Mouse (Mus musculus) intestine, postnatal 0 days (tissue): ENCODE measurements at regions not wholly inside any gene's neighbourhood (a gene's known extent, or its start where the extent isn't known, plus 50 kb on each side); places are given as distances from the start of the nearest gene placed in this dataset.

ENCODE experiments used
- ATAC-seq: fragments of 200-750 bp; cut with Nextera tagmentation; 2 replicates; pipeline ENCODE4 v1.8.0; 2017; ENCODE audit warnings: mild to moderate bottlenecking, moderate TSS enrichment, moderate library complexity
- H3K27ac ChIP-seq: fragments of 300-500 bp; sonication (generic); 2 replicates; pipeline ENCODE4 v1.5.1; 2014; ENCODE audit warnings: mild to moderate bottlenecking, low read depth, low read length, moderate library complexity
- H3K27me3 ChIP-seq: fragments of 300-500 bp; sonication (generic); replicated peaks from 2 replicates; pipeline ENCODE4 v1.6.1; 2014; ENCODE audit warnings: low read length, mixed read lengths; ENCODE audit not compliant: control insufficient read depth, insufficient read depth
- H3K36me3 ChIP-seq: fragments of 300-500 bp; sonication (generic); 2 replicates; pipeline ENCODE4 v1.6.1; 2014; ENCODE audit warnings: mild to moderate bottlenecking, moderate library complexity; ENCODE audit not compliant: control insufficient read depth, insufficient read depth
- H3K4me1 ChIP-seq: fragments of 300-500 bp; sonication (generic); replicated peaks from 2 replicates; pipeline ENCODE4 v1.6.1; 2014; ENCODE audit warnings: antibody characterized with exemption, low read length, mixed read lengths; ENCODE audit not compliant: control insufficient read depth, insufficient read depth
- H3K4me2 ChIP-seq: fragments of 300-500 bp; sonication (generic); replicated peaks from 2 replicates; pipeline ENCODE4 v1.6.1; 2014; ENCODE audit warnings: low read depth, mild to moderate bottlenecking, moderate library complexity
- H3K4me3 ChIP-seq: fragments of 300-500 bp; sonication (generic); 2 replicates; pipeline ENCODE4 v1.5.1; 2014; ENCODE audit warnings: low read depth, low read length
- H3K9ac ChIP-seq: fragments of 300-500 bp; sonication (generic); 2 replicates; pipeline ENCODE4 v1.6.1; 2014; ENCODE audit warnings: mild to moderate bottlenecking, low read depth, low read length
- H3K9me3 ChIP-seq: fragments of 300-500 bp; sonication (generic); 2 replicates; pipeline ENCODE4 v1.6.1; 2016; ENCODE audit warnings: mixed run types; ENCODE audit not compliant: control insufficient read depth
- CTCF ChIP-seq: sonication (generic); IDR thresholded peaks from 2 replicates; pipeline ENCODE4 v1.5.1; 2016; ENCODE audit warnings: low read depth, mild to moderate bottlenecking, control low read depth, antibody characterized with exemption, moderate library complexity
- WGBS: fragments of 180-500 bp; shearing (Covaris S2); extraction: QIAGEN DNeasy Blood & Tissue Kit; methylation state at CpG from one replicate; pipeline ENCODE4 v1.1.7; 2014; 5-methylcytosine and 5-hydroxymethylcytosine counted together

GRCm38 (mm10) chrY:263314-263713 is 533.9 kb downstream of the Zfy1 start:
- 0 out of 2 replicates have a peak, but pooled peaks have one; percentile 22 for ATAC-seq
- 87% methylated on average over 2 of the region's 5 CpGs for WGBS

More at GRCm38 (mm10) chrY:263314-263713, 533.9 kb downstream of the Zfy1 start:
- H3K36me3 ChIP-seq: no peaks in the 10 kb centered on the region
- no peak overlapping the region for H3K27ac ChIP-seq
- no peak for TF ChIP-seq CTCF
- H3K4me2 ChIP-seq: no peak overlapping the region
- H3K4me3 ChIP-seq: no peak overlapping the region
- H3K9ac ChIP-seq: no peak overlapping the region
- H3K27me3 ChIP-seq: no peaks in the 10 kb centered on the region
- H3K4me1 ChIP-seq: no peaks in the 10 kb centered on the region
- H3K9me3 ChIP-seq: peaks cover 3% of the 10 kb centered on the region; the same call in 1 of the 2 replicates
